Mouse (Mus musculus): ENCODE results near the gene Cinp. TPM values are rescaled to one million over a fixed set of nuclear protein-coding genes. Genes with fewer than 3 reads are reported as not detected.
"Not testable (repeated sequence)": the region's sequence is repeated elsewhere in the genome, so short reads cannot be mapped to it uniquely, and the experiment has no call there.

Cinp gene
- total and polyA plus RNA-seq, 3 experiments, result 23.4 to 134 (median 82.8) TPM

DNA sequence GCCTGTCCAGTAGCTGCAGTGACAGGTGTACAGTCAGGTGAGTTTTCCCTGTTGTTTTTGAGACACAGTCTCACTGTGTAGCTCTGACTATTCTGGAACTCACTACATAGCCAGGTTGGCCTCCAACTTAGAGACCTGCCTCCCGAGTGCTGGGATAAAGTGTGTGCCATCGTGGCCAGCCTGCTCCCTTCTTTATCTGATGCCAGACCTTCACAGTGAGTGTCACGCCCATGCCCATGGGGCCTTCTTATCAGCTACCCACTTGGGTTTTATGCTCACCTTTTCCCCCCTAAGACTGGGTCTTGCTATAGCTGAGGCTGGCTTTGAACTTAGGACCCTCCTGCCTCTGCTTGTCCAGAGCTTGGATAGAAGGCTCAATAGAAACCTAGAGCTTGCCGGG, 18.8 kb downstream of the Cinp start:
- Histone ChIP-seq H3K4me1 (ENCODE audit: insufficient read depth, low read depth, low read length) (peaks cover 13% of the 10 kb centered on the region), H3K4me3 (ENCODE audit: low read depth, low read length) (no peak overlapping the region), H3K9me3 (replicated peaks) (peaks cover 2% of the 10 kb centered on the region; the same call in 1 of the 2 replicates), H3K27me3 (ENCODE audit: insufficient read depth, low read length) (peaks cover 5% of the 10 kb centered on the region; the same call in 1 of the 2 replicates), H3K36me3 (replicated peaks) (peaks cover 86% of the 10 kb centered on the region)
- TF ChIP-seq TAL1 (conservative IDR thresholded peaks at IDR 0.05; ENCODE audit: low read depth, low read length) (no peak), GATA2 (IDR thresholded peaks at IDR 0.05; ENCODE audit: borderline replicate concordance, low read depth, low read length) (no peak), POLR2AphosphoS5 (IDR thresholded peaks at IDR 0.05; ENCODE audit: insufficient replicate concordance, low read depth, low read length) (no peak), GATA1 (IDR thresholded peaks at IDR 0.05; ENCODE audit: borderline replicate concordance, low read length) (no peak), CTCF (IDR thresholded peaks at IDR 0.05; ENCODE audit: low read depth, low read length) (no peak)
- no peak for DNase-seq (ENCODE audit: low spot score)
- ATAC-seq (ENCODE audit: extremely low read depth, insufficient number of reproducible peaks, low FRiP score, poor library complexity, severe bottlenecking), result no peak

DNA sequence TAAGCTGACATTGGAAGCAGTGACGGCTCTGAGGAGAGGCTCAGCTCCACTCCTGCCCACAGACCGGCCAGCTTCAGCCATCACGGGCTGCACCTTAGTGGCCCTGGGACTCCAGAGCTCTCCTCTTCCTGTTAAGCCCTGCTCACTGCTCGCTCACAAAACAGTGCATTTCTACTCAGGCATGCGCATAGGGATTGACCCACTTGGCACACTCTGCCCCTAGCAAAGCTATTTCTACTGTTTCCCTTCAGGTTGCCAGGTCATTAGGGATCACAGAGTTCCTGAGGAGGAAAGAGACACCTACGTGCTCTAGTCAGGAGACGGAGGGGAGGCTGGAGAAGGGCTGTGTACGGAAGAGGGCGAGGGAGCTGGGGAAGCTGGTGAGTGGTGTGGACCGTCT, 23.0 kb downstream of the Cinp start:
- peaks cover 75% of the 10 kb centered on the region for H3K36me3 ChIP-seq (replicated peaks)
- TF ChIP-seq GATA2 (IDR thresholded peaks at IDR 0.05; ENCODE audit: borderline replicate concordance, low read depth, low read length), result no peak
- no peak for TF ChIP-seq TAL1 (conservative IDR thresholded peaks at IDR 0.05; ENCODE audit: low read depth, low read length)
- TF ChIP-seq POLR2AphosphoS5 (IDR thresholded peaks at IDR 0.05; ENCODE audit: insufficient replicate concordance, low read depth, low read length), result no peak
- no peak for TF ChIP-seq CTCF (IDR thresholded peaks at IDR 0.05; ENCODE audit: low read depth, low read length)
- TF ChIP-seq GATA1 (IDR thresholded peaks at IDR 0.05; ENCODE audit: borderline replicate concordance, low read length), result no peak
- peaks cover 10% of the 10 kb centered on the region; the same call in 1 of the 2 replicates for H3K27me3 ChIP-seq (ENCODE audit: insufficient read depth, low read length)
- peaks cover 19% of the 10 kb centered on the region for H3K4me1 ChIP-seq (ENCODE audit: insufficient read depth, low read depth, low read length)
- no peak overlapping the region for H3K4me3 ChIP-seq (ENCODE audit: low read depth, low read length)
- ATAC-seq (ENCODE audit: extremely low read depth, insufficient number of reproducible peaks, low FRiP score, poor library complexity, severe bottlenecking) (no peak), DNase-seq (ENCODE audit: low spot score) (no peak)
- no peaks in the 10 kb centered on the region for H3K9me3 ChIP-seq (replicated peaks)

- peaks cover 16% of the 10 kb centered on the region for H3K4me1 ChIP-seq (ENCODE audit: insufficient read depth, low read depth, low read length)
- H3K36me3 ChIP-seq (replicated peaks), result peaks cover 73% of the 10 kb centered on the region
- TF ChIP-seq POLR2AphosphoS5 (IDR thresholded peaks at IDR 0.05; ENCODE audit: insufficient replicate concordance, low read depth, low read length), result no peak
- TF ChIP-seq GATA1 (IDR thresholded peaks at IDR 0.05; ENCODE audit: borderline replicate concordance, low read length), result no peak
- no peak for TF ChIP-seq CTCF (IDR thresholded peaks at IDR 0.05; ENCODE audit: low read depth, low read length)
- no peak for TF ChIP-seq TAL1 (conservative IDR thresholded peaks at IDR 0.05; ENCODE audit: low read depth, low read length)
- no peak for TF ChIP-seq GATA2 (IDR thresholded peaks at IDR 0.05; ENCODE audit: borderline replicate concordance, low read depth, low read length)
- H3K9me3 ChIP-seq (replicated peaks), result no peaks in the 10 kb centered on the region
- no peak for DNase-seq (ENCODE audit: low spot score)
- H3K4me3 ChIP-seq (ENCODE audit: low read depth, low read length), result no peak overlapping the region
- no peak for ATAC-seq (ENCODE audit: extremely low read depth, insufficient number of reproducible peaks, low FRiP score, poor library complexity, severe bottlenecking)
- H3K27me3 ChIP-seq (ENCODE audit: insufficient read depth, low read length), result peaks cover 10% of the 10 kb centered on the region; the same call in 1 of the 2 replicates
Observed at GRCm38 (mm10) chr12:110865571-110865970, 23.4 kb downstream of the Cinp start.

- Histone ChIP-seq H3K4me3 (ENCODE audit: low read depth, low read length) (no peak overlapping the region), H3K9me3 (replicated peaks) (no peaks in the 10 kb centered on the region), H3K27me3 (ENCODE audit: insufficient read depth, low read length) (peaks cover 10% of the 10 kb centered on the region; the same call in 1 of the 2 replicates), H3K36me3 (replicated peaks) (peaks cover 66% of the 10 kb centered on the region), H3K4me1 (ENCODE audit: insufficient read depth, low read depth, low read length) (peaks cover 14% of the 10 kb centered on the region)
- ATAC-seq (ENCODE audit: extremely low read depth, insufficient number of reproducible peaks, low FRiP score, poor library complexity, severe bottlenecking) (no peak), DNase-seq (ENCODE audit: low spot score) (no peak)
- TF ChIP-seq POLR2AphosphoS5 (IDR thresholded peaks at IDR 0.05; ENCODE audit: insufficient replicate concordance, low read depth, low read length) (no peak), TAL1 (conservative IDR thresholded peaks at IDR 0.05; ENCODE audit: low read depth, low read length) (no peak), CTCF (IDR thresholded peaks at IDR 0.05; ENCODE audit: low read depth, low read length) (no peak), GATA2 (IDR thresholded peaks at IDR 0.05; ENCODE audit: borderline replicate concordance, low read depth, low read length) (no peak), GATA1 (IDR thresholded peaks at IDR 0.05; ENCODE audit: borderline replicate concordance, low read length) (no peak)
Observed at GRCm38 (mm10) chr12:110864008-110864407, 24.9 kb downstream of the Cinp start.

DNA sequence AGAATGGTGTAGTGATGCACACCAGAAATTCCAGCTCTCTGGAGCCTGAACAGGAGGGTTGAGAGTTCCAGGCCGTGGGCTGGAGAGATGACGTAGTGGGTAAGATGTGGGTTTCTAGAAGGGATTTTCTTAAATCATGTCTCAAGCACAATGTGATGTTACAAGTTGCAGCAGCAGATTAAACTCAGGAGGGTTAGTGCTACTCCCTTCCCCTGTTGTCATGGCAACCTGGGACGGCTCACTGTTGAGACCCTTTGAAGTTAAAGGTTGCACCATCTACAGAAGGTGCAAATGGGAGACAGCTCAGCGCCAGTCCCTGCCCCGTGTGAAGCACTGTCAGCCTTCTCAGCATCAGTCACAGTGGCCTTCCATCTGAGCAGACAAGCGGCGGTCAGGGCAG, 27.7 kb downstream of the Cinp start:
- Histone ChIP-seq H3K27me3 (ENCODE audit: insufficient read depth, low read length) (peaks cover 9% of the 10 kb centered on the region; the same call in 1 of the 2 replicates), H3K4me3 (ENCODE audit: low read depth, low read length) (no peak overlapping the region), H3K9me3 (replicated peaks) (no peaks in the 10 kb centered on the region), H3K36me3 (replicated peaks) (peaks cover 48% of the 10 kb centered on the region), H3K4me1 (ENCODE audit: insufficient read depth, low read depth, low read length) (peaks cover 17% of the 10 kb centered on the region)
- no peak for DNase-seq (ENCODE audit: low spot score)
- no peak for TF ChIP-seq POLR2AphosphoS5 (IDR thresholded peaks at IDR 0.05; ENCODE audit: insufficient replicate concordance, low read depth, low read length)
- TF ChIP-seq CTCF (IDR thresholded peaks at IDR 0.05; ENCODE audit: low read depth, low read length), result no peak
- no peak for TF ChIP-seq TAL1 (conservative IDR thresholded peaks at IDR 0.05; ENCODE audit: low read depth, low read length)
- TF ChIP-seq GATA1 (IDR thresholded peaks at IDR 0.05; ENCODE audit: borderline replicate concordance, low read length), result no peak
- no peak for TF ChIP-seq GATA2 (IDR thresholded peaks at IDR 0.05; ENCODE audit: borderline replicate concordance, low read depth, low read length)
- ATAC-seq (ENCODE audit: extremely low read depth, insufficient number of reproducible peaks, low FRiP score, poor library complexity, severe bottlenecking), result no peak

GRCm38 (mm10) chr12:110860293-110860692, 28.7 kb downstream of the Cinp start:
- no peak for ATAC-seq (ENCODE audit: extremely low read depth, insufficient number of reproducible peaks, low FRiP score, poor library complexity, severe bottlenecking)
- Histone ChIP-seq H3K27me3 (ENCODE audit: insufficient read depth, low read length) (peaks cover 9% of the 10 kb centered on the region; the same call in 1 of the 2 replicates), H3K4me3 (ENCODE audit: low read depth, low read length) (no peak overlapping the region), H3K36me3 (replicated peaks) (peaks cover 49% of the 10 kb centered on the region), H3K4me1 (ENCODE audit: insufficient read depth, low read depth, low read length) (peaks cover 15% of the 10 kb centered on the region), H3K9me3 (replicated peaks) (no peaks in the 10 kb centered on the region)
- TF ChIP-seq CTCF (IDR thresholded peaks at IDR 0.05; ENCODE audit: low read depth, low read length) (no peak), POLR2AphosphoS5 (IDR thresholded peaks at IDR 0.05; ENCODE audit: insufficient replicate concordance, low read depth, low read length) (no peak), TAL1 (conservative IDR thresholded peaks at IDR 0.05; ENCODE audit: low read depth, low read length) (no peak), GATA2 (IDR thresholded peaks at IDR 0.05; ENCODE audit: borderline replicate concordance, low read depth, low read length) (no peak), GATA1 (IDR thresholded peaks at IDR 0.05; ENCODE audit: borderline replicate concordance, low read length) (no peak)
- no peak for DNase-seq (ENCODE audit: low spot score)

- H3K36me3 ChIP-seq (replicated peaks), result peaks cover 47% of the 10 kb centered on the region
- H3K4me1 ChIP-seq (ENCODE audit: insufficient read depth, low read depth, low read length), result peaks cover 22% of the 10 kb centered on the region
- not testable (repeated sequence) for H3K9me3 ChIP-seq (replicated peaks); DNase-seq (ENCODE audit: low spot score); H3K4me3 ChIP-seq (ENCODE audit: low read depth, low read length); ATAC-seq (ENCODE audit: extremely low read depth, insufficient number of reproducible peaks, low FRiP score, poor library complexity, severe bottlenecking)
- peaks cover 14% of the 10 kb centered on the region for H3K27me3 ChIP-seq (ENCODE audit: insufficient read depth, low read length)
Observed at GRCm38 (mm10) chr12:110858681-110859080, 30.3 kb downstream of the Cinp start.

All from G1E (cell line).